Mouse (Mus musculus): ENCODE results near the gene Kdm4b. TPM values are rescaled to one million over a fixed set of nuclear protein-coding genes. Genes with fewer than 3 reads are reported as not detected.

The Kdm4b gene
- polyA plus RNA-seq, 1 experiment from 2014 or later, result 63.7 TPM

- 86% methylated on average over 1 of the region's 1 CpGs for WGBS
- Histone ChIP-seq H3K4me1 (ENCODE audit: control insufficient read depth, insufficient read depth, low read length) (peaks cover 18% of the 10 kb centered on the region), H3K9me3 (replicated peaks; ENCODE audit: control insufficient read depth, low read length, poor library complexity, severe bottlenecking) (no peaks in the 10 kb centered on the region), H3K27me3 (ENCODE audit: control insufficient read depth, insufficient read depth, low read depth, low read length) (no peaks in the 10 kb centered on the region), H3K27ac (ENCODE audit: low read length) (no peak overlapping the region), H3K36me3 (ENCODE audit: control insufficient read depth, insufficient read depth, low read length) (no peaks in the 10 kb centered on the region), H3K4me3 (ENCODE audit: low read depth, low read length) (no peak overlapping the region), H3K9ac (ENCODE audit: low read depth, low read length) (no peak overlapping the region), H3K4me2 (ENCODE audit: low read length) (no peak overlapping the region)
- no peak for ATAC-seq
Measured at GRCm38 (mm10) chr17:56293291-56293690, 32.6 kb upstream of the Kdm4b start.

- Histone ChIP-seq H3K4me2 (ENCODE audit: low read length) (no peak overlapping the region), H3K36me3 (ENCODE audit: control insufficient read depth, insufficient read depth, low read length) (no peaks in the 10 kb centered on the region), H3K4me3 (ENCODE audit: low read depth, low read length) (no peak overlapping the region), H3K4me1 (ENCODE audit: control insufficient read depth, insufficient read depth, low read length) (peaks cover 18% of the 10 kb centered on the region), H3K27me3 (ENCODE audit: control insufficient read depth, insufficient read depth, low read depth, low read length) (no peaks in the 10 kb centered on the region), H3K9me3 (replicated peaks; ENCODE audit: control insufficient read depth, low read length, poor library complexity, severe bottlenecking) (no peaks in the 10 kb centered on the region), H3K9ac (ENCODE audit: low read depth, low read length) (no peak overlapping the region), H3K27ac (ENCODE audit: low read length) (no peak overlapping the region)
- ATAC-seq, result no peak
- WGBS, result 93% methylated on average over 19 of the region's 19 CpGs
Measured at GRCm38 (mm10) chr17:56294241-56294640, 31.6 kb upstream of the Kdm4b start.

GRCm38 (mm10) chr17:56296201-56296600 is 29.7 kb upstream of the Kdm4b start:
- Histone ChIP-seq H3K9ac (ENCODE audit: low read depth, low read length) (no peak overlapping the region), H3K4me1 (ENCODE audit: control insufficient read depth, insufficient read depth, low read length) (peaks cover 3% of the 10 kb centered on the region; the same call in 1 of the 2 replicates), H3K4me2 (ENCODE audit: low read length) (no peak overlapping the region), H3K9me3 (replicated peaks; ENCODE audit: control insufficient read depth, low read length, poor library complexity, severe bottlenecking) (no peaks in the 10 kb centered on the region), H3K27ac (ENCODE audit: low read length) (no peak overlapping the region), H3K36me3 (ENCODE audit: control insufficient read depth, insufficient read depth, low read length) (no peaks in the 10 kb centered on the region), H3K4me3 (ENCODE audit: low read depth, low read length) (no peak overlapping the region), H3K27me3 (ENCODE audit: control insufficient read depth, insufficient read depth, low read depth, low read length) (no peaks in the 10 kb centered on the region)
- WGBS, result 86% methylated on average over 1 of the region's 1 CpGs
- ATAC-seq, result no peak

- Histone ChIP-seq H3K4me2 (ENCODE audit: low read length) (no peak overlapping the region), H3K4me1 (ENCODE audit: control insufficient read depth, insufficient read depth, low read length) (peaks cover under 1% of the 10 kb centered on the region; the same call in 1 of the 2 replicates), H3K9ac (ENCODE audit: low read depth, low read length) (no peak overlapping the region), H3K27ac (ENCODE audit: low read length) (no peak overlapping the region), H3K4me3 (ENCODE audit: low read depth, low read length) (no peak overlapping the region), H3K9me3 (replicated peaks; ENCODE audit: control insufficient read depth, low read length, poor library complexity, severe bottlenecking) (no peaks in the 10 kb centered on the region), H3K36me3 (ENCODE audit: control insufficient read depth, insufficient read depth, low read length) (no peaks in the 10 kb centered on the region), H3K27me3 (ENCODE audit: control insufficient read depth, insufficient read depth, low read depth, low read length) (no peaks in the 10 kb centered on the region)
- ATAC-seq, result no peak
- 100% methylated on average over 1 of the region's 1 CpGs for WGBS
Measured at GRCm38 (mm10) chr17:56298238-56298637, 27.6 kb upstream of the Kdm4b start.

GRCm38 (mm10) chr17:56300186-56300585 is 25.7 kb upstream of the Kdm4b start, which contains the start of gene Arrdc5:
Gene Arrdc5, minus strand, starts transcription at chr17:56300286.
- H3K36me3 ChIP-seq (ENCODE audit: control insufficient read depth, insufficient read depth, low read length), result no peaks in the 10 kb centered on the region
- no peak within 1 kb of the TSS for H3K9ac ChIP-seq (ENCODE audit: low read depth, low read length)
- ATAC-seq, result no peak
- H3K9me3 ChIP-seq (replicated peaks; ENCODE audit: control insufficient read depth, low read length, poor library complexity, severe bottlenecking), result no peaks in the 10 kb centered on the region
- peaks cover 8% of the 10 kb centered on the region; the same call in 1 of the 2 replicates for H3K4me1 ChIP-seq (ENCODE audit: control insufficient read depth, insufficient read depth, low read length)
- no peak within 1 kb of the TSS for H3K4me3 ChIP-seq (ENCODE audit: low read depth, low read length)
- H3K4me2 ChIP-seq (ENCODE audit: low read length), result no peak within 1 kb of the TSS
- no peaks in the 10 kb centered on the region for H3K27me3 ChIP-seq (ENCODE audit: control insufficient read depth, insufficient read depth, low read depth, low read length)
- WGBS, result 95% methylated on average over 9 of the region's 9 CpGs
- H3K27ac ChIP-seq (ENCODE audit: low read length), result no peak within 1 kb of the TSS

- 16% methylated on average over 13 of the region's 13 CpGs for WGBS
- Histone ChIP-seq H3K9me3 (replicated peaks; ENCODE audit: control insufficient read depth, low read length, poor library complexity, severe bottlenecking) (no peaks in the 10 kb centered on the region), H3K27me3 (ENCODE audit: control insufficient read depth, insufficient read depth, low read depth, low read length) (no peaks in the 10 kb centered on the region), H3K9ac (ENCODE audit: low read depth, low read length) (no peak overlapping the region), H3K4me2 (ENCODE audit: low read length) (no peak overlapping the region), H3K4me1 (ENCODE audit: control insufficient read depth, insufficient read depth, low read length) (peaks cover 8% of the 10 kb centered on the region; the same call in 1 of the 2 replicates), H3K27ac (ENCODE audit: low read length) (no peak overlapping the region), H3K4me3 (ENCODE audit: low read depth, low read length) (no peak overlapping the region), H3K36me3 (ENCODE audit: control insufficient read depth, insufficient read depth, low read length) (no peaks in the 10 kb centered on the region)
- 0 out of 2 replicates have a peak, but pooled peaks have one; percentile 6 for ATAC-seq
Measured at GRCm38 (mm10) chr17:56302363-56302996, 23.4 kb upstream of the Kdm4b start.

GRCm38 (mm10) chr17:56303160-56303846 is 22.6 kb upstream of the Kdm4b start, which contains the start of gene Uhrf1:
Gene Uhrf1, plus strand, starts transcription at chr17:56303321.
- Histone ChIP-seq H3K36me3 (ENCODE audit: control insufficient read depth, insufficient read depth, low read length) (no peaks in the 10 kb centered on the region), H3K27me3 (ENCODE audit: control insufficient read depth, insufficient read depth, low read depth, low read length) (no peaks in the 10 kb centered on the region), H3K4me1 (ENCODE audit: control insufficient read depth, insufficient read depth, low read length) (peaks cover 8% of the 10 kb centered on the region; the same call in 1 of the 2 replicates), H3K4me3 (ENCODE audit: low read depth, low read length) (peak within 1 kb of the TSS; percentile 77), H3K9me3 (replicated peaks; ENCODE audit: control insufficient read depth, low read length, poor library complexity, severe bottlenecking) (no peaks in the 10 kb centered on the region), H3K9ac (ENCODE audit: low read depth, low read length) (peak within 1 kb of the TSS; percentile 67), H3K4me2 (ENCODE audit: low read length) (peak within 1 kb of the TSS; percentile 92), H3K27ac (ENCODE audit: low read length) (no peak within 1 kb of the TSS)
- peak; percentile 27 for ATAC-seq
- WGBS, result under 1% methylated on average over 43 of the region's 43 CpGs

- 0% methylated on average over 68 of the region's 68 CpGs for WGBS
- Histone ChIP-seq H3K27me3 (ENCODE audit: control insufficient read depth, insufficient read depth, low read depth, low read length) (no peaks in the 10 kb centered on the region), H3K4me1 (ENCODE audit: control insufficient read depth, insufficient read depth, low read length) (peaks cover 8% of the 10 kb centered on the region; the same call in 1 of the 2 replicates), H3K4me2 (ENCODE audit: low read length) (peak overlapping the region; percentile 92), H3K36me3 (ENCODE audit: control insufficient read depth, insufficient read depth, low read length) (no peaks in the 10 kb centered on the region), H3K27ac (ENCODE audit: low read length) (no peak overlapping the region), H3K4me3 (ENCODE audit: low read depth, low read length) (peak overlapping the region; percentile 77), H3K9me3 (replicated peaks; ENCODE audit: control insufficient read depth, low read length, poor library complexity, severe bottlenecking) (no peaks in the 10 kb centered on the region), H3K9ac (ENCODE audit: low read depth, low read length) (peak overlapping the region; percentile 67)
- ATAC-seq, result peak; percentile 96
Measured at GRCm38 (mm10) chr17:56303847-56304586, 21.8 kb upstream of the Kdm4b start.

All from midbrain, embryonic 16.5 days (tissue).